Mouse (Mus musculus): Measurements from ENCODE around the gene Arhgef15. TPM values are rescaled to one million over a fixed set of nuclear protein-coding genes. Genes with fewer than 3 reads are reported as not detected.
A peak's percentile ranks its signal among the peaks of the same experiment; 100 is the strongest.
"Not testable (repeated sequence)": the region's sequence is repeated elsewhere in the genome, so short reads cannot be mapped to it uniquely, and the experiment has no call there.

The Arhgef15 gene
- polyA plus RNA-seq, 1 experiment from 2014 or later: 14.3 TPM

- Histone ChIP-seq H3K4me3 (no peak overlapping the region), H3K4me1 (replicated peaks) (peaks cover 10% of the 10 kb centered on the region), H3K27me3 (0 out of 2 replicates have a peak, but pooled peaks cover 3% of the 10 kb centered on the region), H3K27ac (no peak overlapping the region), H3K4me2 (no peak overlapping the region), H3K36me3 (no peaks in the 10 kb centered on the region), H3K9me3 (no peaks in the 10 kb centered on the region), H3K9ac (no peak overlapping the region)
- 94% methylated on average over 1 of the region's 1 CpGs for WGBS
- no peak for ATAC-seq (ENCODE audit: low FRiP score)
Measured at GRCm38 (mm10) chr11:68975601-68976000, 18.3 kb upstream of the Arhgef15 start.

DNA sequence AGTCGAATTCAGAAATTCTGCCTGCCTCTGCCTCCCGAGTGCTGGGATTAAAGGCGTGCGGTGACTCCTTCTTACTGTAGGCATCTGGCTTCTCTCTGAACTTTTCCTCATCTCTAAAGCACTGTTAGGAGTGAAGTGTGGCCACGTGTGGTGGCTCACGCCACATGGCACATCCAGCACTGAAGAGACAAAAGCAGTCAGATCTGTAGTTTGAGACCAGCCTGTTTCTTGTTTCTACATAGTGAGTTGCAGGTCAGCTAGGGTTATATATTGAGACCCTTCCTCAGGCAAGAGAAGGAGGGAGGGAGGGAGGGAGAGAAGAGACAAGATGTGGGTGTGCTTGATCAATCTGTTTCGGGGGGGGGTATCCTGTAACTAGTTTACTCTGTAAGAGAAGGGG lies 17.8 kb upstream of the Arhgef15 start, which contains the start of gene Rangrf:
Gene Rangrf (minus strand): TSS at position 101 of the 400 bp plus-strand sequence.
- Histone ChIP-seq H3K36me3 (no peaks in the 10 kb centered on the region), H3K27me3 (0 out of 2 replicates have a peak, but pooled peaks cover 3% of the 10 kb centered on the region), H3K4me3 (peak within 1 kb of the TSS; percentile 43), H3K9me3 (no peaks in the 10 kb centered on the region), H3K4me1 (replicated peaks) (peaks cover 14% of the 10 kb centered on the region), H3K27ac (no peak within 1 kb of the TSS), H3K9ac (0 out of 2 replicates have a peak within 1 kb of the TSS, but pooled peaks have one; percentile 15), H3K4me2 (peak within 1 kb of the TSS; percentile 63)
- 82% methylated on average over 7 of the region's 7 CpGs for WGBS
- ATAC-seq (ENCODE audit: low FRiP score): no peak

DNA sequence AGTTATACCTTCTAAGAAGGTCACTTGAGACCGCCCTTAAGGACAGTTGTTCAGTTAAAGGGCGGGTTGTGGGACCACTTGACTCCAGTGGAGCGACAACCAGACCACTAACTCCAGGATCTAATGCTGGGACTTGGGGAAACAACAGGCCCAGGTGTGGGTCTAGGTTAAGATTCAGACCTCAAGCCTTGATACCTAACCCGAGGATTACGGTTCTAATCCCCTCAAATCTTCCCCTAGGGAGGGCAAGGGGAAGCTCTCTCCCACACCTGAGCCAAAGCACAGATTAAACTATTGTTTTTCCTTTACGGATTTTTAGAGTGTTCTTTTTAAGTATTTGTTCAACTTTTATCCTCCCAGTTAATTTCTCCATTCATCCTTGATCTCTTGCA lies 16.8 kb upstream of the Arhgef15 start:
- H3K9ac ChIP-seq: 0 out of 2 replicates have a peak overlapping the region, but pooled peaks have one; percentile 15

DNA sequence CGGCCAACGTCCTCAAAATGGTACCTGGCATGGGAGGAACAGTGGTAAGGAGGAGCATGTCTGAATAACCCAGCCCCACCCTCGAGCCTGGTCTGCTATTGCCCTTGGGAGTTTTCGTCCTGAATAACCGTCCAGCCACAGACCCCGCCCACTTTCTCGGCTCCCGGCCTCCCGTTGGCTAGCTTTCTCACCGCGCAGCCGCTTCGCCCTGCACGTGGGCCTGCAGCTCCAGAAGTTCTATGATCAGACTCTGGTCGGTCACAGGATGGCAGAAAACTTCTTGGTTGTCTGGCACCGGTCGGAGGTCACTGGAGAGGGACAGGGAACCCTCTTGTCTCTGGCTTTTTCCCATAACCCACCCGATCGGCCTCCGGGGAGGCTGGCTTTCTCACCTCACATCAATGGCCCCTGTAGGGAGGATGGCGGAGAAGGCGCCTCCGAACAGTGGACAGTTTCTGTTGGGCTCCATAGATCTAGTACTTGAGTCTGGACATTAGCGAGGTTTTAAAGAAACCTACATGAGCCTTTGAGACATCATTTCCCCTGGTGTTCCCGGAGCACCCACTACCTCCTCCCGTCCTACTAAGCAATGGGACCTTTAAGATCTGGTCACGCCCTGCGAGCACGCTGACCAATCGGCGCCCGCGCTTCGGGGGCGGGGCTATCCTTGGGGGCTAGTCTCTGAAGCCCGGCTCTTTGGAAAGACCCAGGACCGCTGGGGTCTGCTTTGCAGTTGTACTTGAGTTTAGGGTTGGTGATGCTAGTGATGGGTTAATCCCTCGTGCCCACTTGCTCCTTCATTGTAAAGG lies 16.2 kb upstream of the Arhgef15 start:
- H3K27ac ChIP-seq, H3K36me3 ChIP-seq, H3K27me3 ChIP-seq, H3K9me3 ChIP-seq: not testable (repeated sequence)
- Histone ChIP-seq H3K4me3 (peak overlapping the region; percentile 43), H3K4me1 (replicated peaks) (peaks cover 19% of the 10 kb centered on the region), H3K4me2 (peak overlapping the region; percentile 63), H3K9ac (peak overlapping the region; percentile 51)
- under 1% methylated on average over 38 of the region's 38 CpGs for WGBS
- peak; percentile 86 for ATAC-seq (ENCODE audit: low FRiP score)

More for the DNA sequence above, 16.8 kb upstream of the Arhgef15 start:
- Histone ChIP-seq H3K9me3 (no peaks in the 10 kb centered on the region), H3K27ac (no peak overlapping the region), H3K4me2 (peak overlapping the region; percentile 63), H3K27me3 (0 out of 2 replicates have a peak, but pooled peaks cover 3% of the 10 kb centered on the region), H3K4me3 (peak overlapping the region; percentile 43), H3K36me3 (no peaks in the 10 kb centered on the region), H3K4me1 (replicated peaks) (peaks cover 15% of the 10 kb centered on the region)
- ATAC-seq (ENCODE audit: low FRiP score): no peak
- WGBS: 36% methylated on average over 6 of the region's 6 CpGs

- no peaks in the 10 kb centered on the region for H3K36me3 ChIP-seq
- no peak overlapping the region for H3K9ac ChIP-seq
- ATAC-seq (ENCODE audit: low FRiP score): no peak
- H3K4me2 ChIP-seq: no peak overlapping the region
- 75% methylated on average over 4 of the region's 4 CpGs for WGBS
- H3K4me3 ChIP-seq: no peak overlapping the region
- no peaks in the 10 kb centered on the region for H3K9me3 ChIP-seq
- peaks cover 33% of the 10 kb centered on the region for H3K4me1 ChIP-seq (replicated peaks)
- no peak overlapping the region for H3K27ac ChIP-seq
- H3K27me3 ChIP-seq: peaks cover 12% of the 10 kb centered on the region; the same call in 1 of the 2 replicates
Measured at GRCm38 (mm10) chr11:68970232-68970631, 13.0 kb upstream of the Arhgef15 start.

DNA sequence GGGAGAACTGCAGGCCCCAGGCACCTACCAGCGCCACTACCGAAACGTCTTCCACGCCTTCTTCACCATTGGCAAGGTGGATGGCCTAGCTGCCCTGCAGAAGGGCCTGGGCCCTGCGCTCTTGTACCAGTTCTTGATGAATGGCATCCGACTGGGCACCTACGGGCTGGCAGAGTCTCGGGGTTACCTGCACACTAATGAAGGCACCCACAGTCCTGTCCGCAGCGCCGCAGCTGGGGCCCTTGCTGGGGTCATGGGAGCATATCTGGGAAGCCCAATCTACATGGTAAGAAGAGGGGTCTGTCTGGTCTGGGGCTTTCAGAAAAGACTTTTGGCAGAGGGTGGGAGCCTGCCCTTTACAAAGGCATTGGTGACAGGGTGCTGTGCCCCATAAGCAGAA lies 11.5 kb upstream of the Arhgef15 start:
- no peak for ATAC-seq (ENCODE audit: low FRiP score)
- Histone ChIP-seq H3K27ac (no peak overlapping the region), H3K4me3 (no peak overlapping the region), H3K4me2 (peak overlapping the region; percentile 90), H3K4me1 (replicated peaks) (peaks cover 29% of the 10 kb centered on the region), H3K9ac (peak overlapping the region; percentile 81; the same call in 1 of the 2 replicates), H3K27me3 (peaks cover 12% of the 10 kb centered on the region; the same call in 1 of the 2 replicates), H3K9me3 (no peaks in the 10 kb centered on the region), H3K36me3 (no peaks in the 10 kb centered on the region)
- 84% methylated on average over 11 of the region's 11 CpGs for WGBS

- Histone ChIP-seq H3K9ac (peak within 1 kb of the TSS; percentile 81), H3K4me2 (peak within 1 kb of the TSS; percentile 90), H3K4me1 (replicated peaks) (peaks cover 24% of the 10 kb centered on the region), H3K9me3 (no peaks in the 10 kb centered on the region), H3K4me3 (peak within 1 kb of the TSS; percentile 63), H3K27ac (peak within 1 kb of the TSS; percentile 72), H3K27me3 (peaks cover 16% of the 10 kb centered on the region), H3K36me3 (no peaks in the 10 kb centered on the region)
- under 1% methylated on average over 50 of the region's 50 CpGs for WGBS
- ATAC-seq (ENCODE audit: low FRiP score): peak; percentile 96
Measured at GRCm38 (mm10) chr11:68967337-68968282, 10.3 kb upstream of the Arhgef15 start, which contains the start of gene Slc25a35. TSS of gene Slc25a35 (plus strand) at chr11:68968131.

GRCm38 (mm10) chr11:68966554-68966953 lies 9.3 kb upstream of the Arhgef15 start:
- Histone ChIP-seq H3K4me2 (peak overlapping the region; percentile 90; the same call in 1 of the 2 replicates), H3K9ac (no peak overlapping the region), H3K9me3 (no peaks in the 10 kb centered on the region), H3K27ac (no peak overlapping the region), H3K36me3 (no peaks in the 10 kb centered on the region), H3K27me3 (peaks cover 16% of the 10 kb centered on the region), H3K4me3 (0 out of 2 replicates have a peak overlapping the region, but pooled peaks have one; percentile 63), H3K4me1 (replicated peaks) (peaks cover 23% of the 10 kb centered on the region)
- ATAC-seq (ENCODE audit: low FRiP score): no peak
- 62% methylated on average over 1 of the region's 1 CpGs for WGBS

DNA sequence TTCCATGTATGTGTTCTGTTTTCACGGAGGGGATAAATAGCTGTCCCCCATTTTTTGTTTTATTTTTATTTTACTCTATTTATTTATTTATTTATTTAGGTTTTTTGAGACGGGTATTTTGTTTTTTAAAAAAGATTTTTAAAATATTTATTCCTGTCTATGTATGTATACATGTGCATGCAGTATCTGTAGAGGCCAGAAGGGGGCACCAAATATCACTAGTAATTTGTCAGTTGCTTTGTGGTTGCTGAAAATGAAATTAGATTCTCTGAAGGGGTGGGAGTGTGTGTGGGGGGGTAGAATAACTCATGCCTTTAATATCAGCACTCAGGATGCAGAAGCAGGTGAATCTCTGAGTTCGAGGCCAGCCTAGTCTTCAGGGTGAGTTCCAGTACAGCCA lies 8.6 kb upstream of the Arhgef15 start:
- no peak overlapping the region for H3K4me2 ChIP-seq
- H3K27me3 ChIP-seq: peaks cover 16% of the 10 kb centered on the region
- H3K4me1 ChIP-seq (replicated peaks): peaks cover 23% of the 10 kb centered on the region
- no peak overlapping the region for H3K27ac ChIP-seq
- WGBS: 30% methylated on average over 3 of the region's 3 CpGs
- no peaks in the 10 kb centered on the region for H3K9me3 ChIP-seq
- no peak overlapping the region for H3K4me3 ChIP-seq
- H3K36me3 ChIP-seq: no peaks in the 10 kb centered on the region
- ATAC-seq (ENCODE audit: low FRiP score): no peak
- no peak overlapping the region for H3K9ac ChIP-seq

DNA sequence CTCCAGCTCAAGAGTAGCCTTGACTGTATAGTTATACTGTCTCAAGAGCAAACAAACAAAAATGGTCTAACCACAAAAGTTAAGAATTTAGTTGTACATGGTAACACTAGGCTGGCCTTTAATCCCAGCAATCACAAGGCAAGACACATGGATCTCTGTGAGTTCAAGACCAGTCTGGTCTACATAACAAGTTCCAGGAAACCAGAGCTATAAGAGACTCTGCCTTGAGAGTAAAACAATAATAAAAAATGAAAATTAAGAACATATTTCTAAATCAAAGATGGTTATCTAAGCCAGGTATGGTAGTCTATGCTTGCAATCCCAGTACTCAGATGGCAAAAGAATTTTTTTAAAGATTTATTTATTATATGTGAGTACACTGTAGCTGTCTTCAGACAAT lies 7.8 kb upstream of the Arhgef15 start:
- peaks cover 19% of the 10 kb centered on the region for H3K4me1 ChIP-seq (replicated peaks)
- no peak overlapping the region for H3K4me2 ChIP-seq
- no peaks in the 10 kb centered on the region for H3K36me3 ChIP-seq
- peaks cover 16% of the 10 kb centered on the region for H3K27me3 ChIP-seq
- no peak overlapping the region for H3K9ac ChIP-seq
- no peaks in the 10 kb centered on the region for H3K9me3 ChIP-seq
- H3K4me3 ChIP-seq: no peak overlapping the region
- no peak overlapping the region for H3K27ac ChIP-seq
- ATAC-seq (ENCODE audit: low FRiP score): no peak

DNA sequence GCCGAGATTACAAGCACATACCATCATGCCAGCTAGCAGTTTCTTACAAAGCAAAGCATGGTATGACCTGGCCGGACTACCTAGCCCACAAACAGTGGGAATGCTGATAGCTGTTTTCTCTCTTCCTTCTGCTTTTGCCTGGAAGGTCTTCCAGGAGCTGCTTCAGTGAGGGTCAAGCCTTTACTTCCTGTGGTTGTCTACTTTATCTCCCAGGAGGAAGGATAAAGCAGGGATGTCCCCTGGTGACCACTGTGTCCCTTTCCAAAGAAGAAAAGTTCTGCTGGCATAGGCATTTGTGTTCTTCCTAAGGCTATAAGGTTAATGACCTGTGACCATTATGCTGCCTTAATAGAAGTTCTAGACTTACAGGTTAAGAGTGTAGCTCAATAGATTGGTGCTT lies 6.1 kb upstream of the Arhgef15 start:
- no peak for ATAC-seq (ENCODE audit: low FRiP score)
- peaks cover 13% of the 10 kb centered on the region for H3K4me1 ChIP-seq (replicated peaks)
- H3K4me2 ChIP-seq: no peak overlapping the region
- H3K27me3 ChIP-seq: peaks cover 15% of the 10 kb centered on the region
- 82% methylated on average over 2 of the region's 2 CpGs for WGBS
- H3K9me3 ChIP-seq: no peaks in the 10 kb centered on the region
- no peak overlapping the region for H3K27ac ChIP-seq
- no peak overlapping the region for H3K9ac ChIP-seq
- H3K36me3 ChIP-seq: no peaks in the 10 kb centered on the region
- H3K4me3 ChIP-seq: no peak overlapping the region

DNA sequence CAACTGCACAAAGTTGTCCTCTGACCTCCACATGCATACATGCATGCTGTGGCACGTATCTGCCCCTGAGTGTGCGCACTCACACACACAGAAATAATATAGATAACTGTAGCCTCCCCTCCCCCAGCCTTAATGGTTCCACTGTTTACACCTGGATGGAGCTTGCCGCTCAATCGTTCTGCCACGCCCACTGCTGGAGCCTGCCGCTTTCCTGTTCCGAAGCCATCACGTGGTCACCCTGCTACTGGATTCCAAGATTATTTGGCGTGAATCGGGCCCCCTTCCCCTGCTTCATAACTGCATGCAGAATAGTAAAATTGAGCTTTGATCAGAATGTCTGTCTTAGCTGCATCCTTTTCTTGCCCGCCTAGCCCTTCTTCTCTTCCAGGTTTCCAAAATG lies 4.9 kb upstream of the Arhgef15 start:
- not testable (repeated sequence) for H3K9ac ChIP-seq; H3K4me2 ChIP-seq; ATAC-seq (ENCODE audit: low FRiP score); H3K9me3 ChIP-seq; H3K4me3 ChIP-seq; H3K36me3 ChIP-seq; H3K4me1 ChIP-seq (replicated peaks); H3K27ac ChIP-seq
- peaks cover 24% of the 10 kb centered on the region for H3K27me3 ChIP-seq
- whole genome bisulfite sequencing: 29% methylated on average over 11 of the region's 11 CpGs

Measured in hindbrain, embryonic 13.5 days (tissue).